Mouse (Mus musculus) bone marrow, adult 2 months (tissue): ENCODE results near the gene Zfp362. TPM values are rescaled to one million over a fixed set of nuclear protein-coding genes. Genes with fewer than 3 reads are reported as not detected.
A peak's percentile ranks its signal among the peaks of the same experiment; 100 is the strongest.

ENCODE experiments used
- H3K27ac ChIP-seq: fragments of 200-500 bp; 2 replicates; pipeline ENCODE4 v1.5.1; 2012; ENCODE audit warnings: low read depth, mild to moderate bottlenecking, control low read depth, inconsistent platforms, low read length; ENCODE audit not compliant: control insufficient read depth, poor library complexity, insufficient read depth
- H3K4me1 ChIP-seq: fragments of 200-500 bp; 2 replicates; pipeline ENCODE4 v1.6.1; 2011; ENCODE audit warnings: low read length; ENCODE audit not compliant: control insufficient read depth, insufficient read depth
- H3K4me3 ChIP-seq: fragments of 200-500 bp; replicated peaks from 2 replicates; pipeline ENCODE3; 2011; ENCODE audit warnings: mild to moderate bottlenecking, low read depth, low read length, control low read depth; ENCODE audit not compliant: control insufficient read depth
- CTCF ChIP-seq: fragments of 200-500 bp; IDR thresholded peaks from 2 replicates; pipeline ENCODE4 v1.5.1; 2011; ENCODE audit warnings: low read length, control low read depth; ENCODE audit not compliant: control insufficient read depth, insufficient read depth
- POLR2A ChIP-seq: fragments of 200-500 bp; IDR thresholded peaks from 2 replicates; pipeline ENCODE4 v1.6.1; 2011; ENCODE audit warnings: low read depth, mild to moderate bottlenecking, control low read depth, low read length, borderline replicate concordance; ENCODE audit not compliant: control insufficient read depth
- WGBS: fragments of 180-500 bp; shearing (Covaris S2); methylation state at CpG from one replicate; pipeline ENCODE4 v1.1.7; 2018; 5-methylcytosine and 5-hydroxymethylcytosine counted together
- polyA plus RNA-seq: library from polyadenylated mRNA; stranded (reverse); fragments of >200 nt; gene quantifications from 2 replicates; pipeline ENCODE4 v1.2.4, GENCODE M21; 2011; ENCODE audit warnings: low replicate concordance; ENCODE audit not compliant: missing spikeins, insufficient read depth, insufficient read length

Zfp362 gene
- polyA plus RNA-seq, 1 experiment = 10.3 TPM

DNA sequence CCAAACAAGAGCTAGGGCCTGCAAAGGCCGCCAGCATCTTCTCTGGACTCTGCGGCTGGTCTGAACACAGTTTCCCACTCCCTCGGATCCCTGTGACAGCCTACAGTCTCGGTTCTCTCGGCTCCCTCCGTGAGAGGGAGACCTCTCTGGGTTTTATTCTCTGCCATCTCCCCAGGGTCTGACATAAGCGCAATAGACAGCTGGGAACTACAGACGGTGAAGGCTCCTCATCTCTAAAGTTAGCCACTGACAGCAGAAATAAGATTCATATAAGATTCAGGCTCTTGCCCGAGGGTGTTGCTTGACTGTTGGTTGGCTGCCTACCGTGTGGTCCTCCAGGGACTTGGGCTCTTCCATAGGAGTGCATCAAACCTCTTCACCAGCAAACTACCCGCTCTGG is 28.3 kb downstream of the Zfp362 start:
- TF ChIP-seq POLR2A (no peak), CTCF (no peak)

DNA sequence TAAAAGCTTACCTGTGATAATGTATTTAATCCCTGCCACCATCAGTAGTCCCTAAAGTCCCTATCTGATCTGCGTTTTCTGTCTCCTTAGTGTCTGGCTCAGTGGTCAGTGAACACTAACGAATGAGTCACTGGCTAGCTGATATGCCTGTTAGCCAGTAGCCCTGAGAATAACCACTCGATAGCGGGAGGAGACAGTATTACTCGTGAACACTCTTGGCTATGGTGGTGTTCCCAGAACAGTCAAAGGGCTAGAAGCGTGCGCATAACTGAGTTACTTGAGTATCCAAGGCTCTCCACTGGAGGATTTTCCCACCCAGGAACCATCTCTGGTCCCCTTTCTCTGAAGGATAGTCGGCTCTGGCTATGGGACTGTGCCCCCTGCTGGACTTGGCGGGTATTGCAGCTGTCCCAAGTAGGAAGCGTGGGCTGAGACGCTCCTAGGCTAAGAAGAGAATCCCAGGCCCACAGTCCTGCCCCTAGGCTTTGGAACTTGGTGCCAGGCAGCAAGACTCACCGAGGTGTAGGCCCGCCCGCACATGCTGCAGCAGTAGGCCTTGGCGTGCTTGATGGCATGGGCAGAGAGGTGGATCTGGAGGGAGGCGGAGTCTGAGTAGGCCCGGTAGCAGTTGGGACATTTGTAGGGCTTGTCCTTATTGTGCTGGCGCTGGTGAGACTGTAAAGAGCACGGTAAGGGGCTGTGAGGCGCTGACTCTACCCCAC is 29.1 kb downstream of the Zfp362 start:
- H3K4me3 ChIP-seq = no peak overlapping the region
- WGBS = 59% methylated on average over 20 of the region's 20 CpGs
- H3K27ac ChIP-seq = no peak overlapping the region
- peak; percentile 93 for TF ChIP-seq CTCF
- TF ChIP-seq POLR2A = peak; percentile 26; the same call in 1 of the 2 replicates
- H3K4me1 ChIP-seq = no peaks in the 10 kb centered on the region

More for the DNA sequence above, 28.3 kb downstream of the Zfp362 start:
- no peak overlapping the region for H3K4me3 ChIP-seq
- H3K4me1 ChIP-seq = no peaks in the 10 kb centered on the region
- no peak overlapping the region for H3K27ac ChIP-seq
- WGBS = 89% methylated on average over 11 of the region's 11 CpGs

DNA sequence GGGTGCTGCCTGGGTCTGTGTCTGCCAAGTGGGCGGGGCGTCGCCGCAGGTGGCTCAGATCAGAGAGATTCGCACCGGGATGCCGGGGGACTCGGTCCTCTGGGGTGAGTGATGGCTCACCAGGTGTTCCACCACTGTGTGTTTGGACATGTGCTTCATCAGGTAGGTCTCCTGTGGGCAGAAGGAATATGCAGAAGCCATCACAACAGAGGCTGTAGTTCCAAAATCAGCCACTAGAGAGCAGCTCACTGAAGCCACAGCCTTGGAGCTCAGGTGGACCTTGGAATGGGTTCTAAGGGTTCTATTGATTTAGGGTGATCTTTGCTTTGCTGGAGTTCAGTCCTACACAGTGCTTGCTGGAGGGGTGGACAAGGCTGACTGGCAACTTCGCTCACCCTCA is 31.4 kb downstream of the Zfp362 start:
- no peaks in the 10 kb centered on the region for H3K4me1 ChIP-seq
- H3K4me3 ChIP-seq = no peak overlapping the region
- TF ChIP-seq CTCF (peak; percentile 51; the same call in 1 of the 2 replicates), POLR2A (no peak)
- 94% methylated on average over 9 of the region's 9 CpGs for WGBS
- no peak overlapping the region for H3K27ac ChIP-seq

DNA sequence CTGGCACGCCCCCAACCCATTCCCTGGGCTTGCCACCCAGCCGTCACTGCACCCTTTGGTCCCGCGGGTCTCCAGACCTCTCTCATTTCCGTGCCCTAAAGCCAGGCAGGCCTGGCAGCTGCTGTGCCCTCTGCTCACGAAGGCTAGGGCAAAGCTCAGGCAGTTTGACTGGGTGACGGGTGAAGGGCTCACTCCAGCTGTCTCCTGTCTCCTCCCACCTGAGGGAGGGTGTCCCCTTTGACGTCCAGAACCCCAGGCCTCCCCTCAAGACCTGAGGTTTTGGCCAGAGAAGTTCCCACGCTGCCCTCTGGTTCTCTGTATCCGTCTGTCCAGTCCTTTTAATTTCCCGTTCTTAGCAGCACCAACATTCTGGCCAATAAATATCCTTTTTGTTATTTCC is 32.0 kb downstream of the Zfp362 start:
- Histone ChIP-seq H3K4me1 (no peaks in the 10 kb centered on the region), H3K4me3 (no peak overlapping the region), H3K27ac (no peak overlapping the region)
- TF ChIP-seq POLR2A (no peak), CTCF (no peak)
- WGBS = 91% methylated on average over 11 of the region's 11 CpGs

DNA sequence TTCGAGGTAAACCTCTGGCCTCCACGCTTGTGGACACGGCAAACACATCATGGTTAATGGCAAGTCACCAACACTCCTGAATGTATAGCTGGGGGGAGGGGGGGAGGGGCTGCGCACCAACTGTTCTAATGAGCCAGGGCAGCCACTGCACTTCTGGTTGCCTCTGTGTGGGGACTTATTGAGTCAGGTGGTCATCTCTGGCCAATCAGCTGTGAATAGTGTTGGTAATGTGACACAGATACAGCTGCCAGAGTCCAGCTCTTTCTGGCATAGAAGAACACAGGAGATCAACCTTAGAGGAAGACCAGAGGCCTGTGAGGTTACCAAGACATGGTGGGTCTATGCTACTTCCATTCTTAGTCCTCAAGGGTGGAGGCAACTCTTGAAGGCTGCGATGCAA is 35.1 kb downstream of the Zfp362 start:
- Histone ChIP-seq H3K27ac (no peak overlapping the region), H3K4me1 (no peaks in the 10 kb centered on the region), H3K4me3 (no peak overlapping the region)
- TF ChIP-seq POLR2A (no peak), CTCF (no peak)
- 77% methylated on average over 5 of the region's 5 CpGs for WGBS

DNA sequence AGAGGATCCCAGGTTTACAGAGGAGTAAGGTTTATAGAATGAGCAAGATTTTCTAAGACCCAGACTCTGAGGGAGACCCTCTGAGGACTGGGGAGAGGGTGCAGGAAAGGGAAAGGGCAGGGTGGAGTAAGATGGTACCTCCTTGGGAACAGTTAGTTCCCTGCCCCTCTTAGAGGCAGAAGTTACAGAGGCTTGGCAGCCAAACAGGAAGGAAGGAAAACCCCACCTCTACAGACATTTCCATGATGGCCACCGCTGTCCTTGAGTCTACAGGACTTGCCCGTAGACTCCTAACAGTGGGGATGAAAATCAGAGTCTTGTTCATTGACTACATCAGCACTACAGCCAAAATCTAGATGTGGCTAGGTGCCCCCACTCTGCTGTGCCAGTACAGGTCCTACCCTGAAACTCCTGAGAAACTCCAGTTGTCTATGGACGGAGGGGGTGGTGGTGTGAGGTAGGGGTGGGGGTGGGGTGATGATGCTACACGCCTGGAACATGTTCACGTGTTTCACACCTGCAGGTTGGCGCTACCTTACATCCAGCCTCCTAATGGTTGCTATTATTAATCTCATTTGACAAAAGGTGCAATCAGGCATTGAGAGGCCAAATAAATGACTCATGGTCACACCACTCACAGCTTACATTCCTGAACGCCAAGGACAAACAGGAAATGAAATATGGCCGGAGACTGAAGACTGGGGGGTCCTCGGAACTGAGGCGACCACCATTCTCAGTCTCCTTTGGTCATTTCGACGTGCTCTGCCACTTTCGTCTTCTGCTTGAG is 36.1 kb downstream of the Zfp362 start:
- Histone ChIP-seq H3K4me1 (no peaks in the 10 kb centered on the region), H3K27ac (no peak overlapping the region), H3K4me3 (no peak overlapping the region)
- WGBS = 64% methylated on average over 13 of the region's 13 CpGs
- TF ChIP-seq CTCF (no peak), POLR2A (no peak)

DNA sequence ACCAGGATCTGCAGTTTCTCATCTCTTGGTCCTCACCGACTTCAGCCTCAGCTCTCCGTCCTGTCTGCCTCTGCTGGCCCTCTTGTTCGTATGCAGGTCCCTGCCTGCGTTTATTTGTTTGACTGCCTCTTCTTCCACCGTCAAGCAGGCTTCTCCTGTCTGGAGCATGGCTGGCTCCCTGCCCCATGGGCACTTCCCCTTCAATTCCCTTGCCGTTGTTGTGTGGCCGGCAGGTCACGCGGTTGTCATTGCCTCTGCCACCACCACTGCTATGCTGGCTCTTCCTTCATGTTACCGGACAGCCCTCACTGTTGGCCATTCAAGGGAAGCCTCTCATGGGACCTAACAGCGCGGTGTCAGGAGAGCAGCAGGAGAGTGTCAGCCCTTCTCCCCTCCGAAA is 37.7 kb downstream of the Zfp362 start:
- H3K4me1 ChIP-seq = no peaks in the 10 kb centered on the region
- no peak for TF ChIP-seq POLR2A
- TF ChIP-seq CTCF = no peak
- H3K27ac ChIP-seq = no peak overlapping the region
- 56% methylated on average over 13 of the region's 13 CpGs for WGBS
- no peak overlapping the region for H3K4me3 ChIP-seq

DNA sequence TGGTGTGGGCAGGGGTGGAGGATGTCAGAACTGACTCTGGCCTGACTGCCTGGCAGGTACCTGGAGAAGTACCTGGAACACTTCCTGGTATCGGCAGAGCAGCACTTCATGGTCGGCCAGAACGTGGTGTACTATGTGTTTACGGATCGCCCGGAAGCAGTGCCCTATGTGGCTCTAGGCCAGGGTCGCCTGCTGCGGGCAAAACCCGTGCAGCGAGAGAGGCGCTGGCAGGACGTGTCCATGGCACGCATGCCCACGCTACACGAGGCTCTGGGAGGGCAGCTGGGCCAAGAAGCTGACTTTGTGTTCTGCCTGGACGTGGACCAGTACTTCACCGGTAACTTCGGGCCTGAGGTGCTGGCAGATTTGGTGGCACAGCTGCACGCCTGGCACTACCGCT is 38.9 kb downstream of the Zfp362 start:
- no peak overlapping the region for H3K27ac ChIP-seq
- no peak overlapping the region for H3K4me3 ChIP-seq
- no peaks in the 10 kb centered on the region for H3K4me1 ChIP-seq
- TF ChIP-seq POLR2A (no peak), CTCF (no peak)
- WGBS = 87% methylated on average over 20 of the region's 20 CpGs

DNA sequence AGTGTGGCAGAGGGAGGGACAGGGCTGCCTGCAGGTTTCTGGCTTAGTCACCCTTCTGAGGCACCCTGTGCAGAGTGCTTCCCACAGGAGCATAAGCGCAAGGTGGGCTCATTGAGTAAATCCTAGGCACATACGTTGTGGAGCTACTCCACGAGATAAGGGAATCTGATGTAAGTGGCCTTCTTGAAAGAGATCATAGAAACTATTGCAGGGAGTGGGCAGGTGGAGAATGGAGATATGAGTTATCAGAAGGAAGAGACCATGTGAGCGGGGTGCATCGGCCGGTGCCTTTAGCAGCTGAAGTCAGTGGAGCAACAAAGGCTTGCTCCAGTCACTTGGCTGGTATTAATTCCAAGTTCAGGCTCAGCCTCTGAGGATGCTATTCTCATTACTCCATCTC is 45.8 kb downstream of the Zfp362 start:
- Histone ChIP-seq H3K4me1 (no peaks in the 10 kb centered on the region), H3K27ac (no peak overlapping the region), H3K4me3 (no peak overlapping the region)
- TF ChIP-seq POLR2A (no peak), CTCF (no peak)
- 63% methylated on average over 6 of the region's 6 CpGs for WGBS
